Mouse (Mus musculus) fat pad, adult 2 months (tissue): ENCODE results near the gene Col15a1.

Experiments used
- DNase-seq: peaks from one replicate; pipeline ENCODE4 v3.0.0-alpha.2; 2011; ENCODE audit warnings: low read depth, low spot score; ENCODE audit errors: extremely low read depth

Gene Col15a1

DNA sequence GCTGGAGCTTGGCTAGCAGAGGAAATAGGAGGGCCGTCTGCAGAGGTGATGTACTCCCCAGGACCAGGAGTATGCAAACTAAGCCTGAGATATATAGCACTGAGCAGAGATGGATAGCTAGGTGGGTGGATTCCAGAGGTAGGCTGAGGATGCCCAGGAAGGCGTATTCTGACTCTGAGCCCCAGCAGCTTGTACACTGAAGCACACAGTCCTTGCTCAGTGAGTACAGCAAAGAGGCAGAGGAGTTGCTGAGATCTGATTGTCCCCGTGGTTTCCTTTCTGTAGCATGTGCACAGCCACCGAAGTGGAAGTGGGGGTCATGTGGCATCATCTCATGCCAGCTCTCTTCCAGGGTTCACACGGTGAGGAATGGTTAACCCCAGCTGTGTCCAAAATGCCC lies 54.0 kb downstream of the Col15a1 start:
- DNase-seq: no peak

DNA sequence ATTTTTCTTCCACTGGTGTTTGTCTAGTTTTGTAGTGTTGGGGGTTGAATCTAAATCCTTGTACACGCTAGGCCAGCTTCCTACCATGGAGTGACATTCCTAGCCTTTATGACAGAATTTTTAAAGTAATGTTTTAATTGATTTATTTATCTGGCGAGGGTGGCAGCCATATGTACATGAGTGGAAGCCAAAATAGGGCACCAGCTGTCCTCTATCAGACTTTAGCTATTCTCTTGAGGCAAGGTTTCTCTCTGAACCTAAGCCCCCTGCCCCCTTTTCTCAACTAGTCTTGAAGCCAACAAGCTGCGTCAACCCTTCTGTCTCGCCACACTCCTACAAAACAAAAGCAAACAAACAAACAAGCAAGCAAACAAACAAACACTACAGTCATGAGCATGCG lies 57.6 kb downstream of the Col15a1 start:
- DNase-seq: no peak

DNA sequence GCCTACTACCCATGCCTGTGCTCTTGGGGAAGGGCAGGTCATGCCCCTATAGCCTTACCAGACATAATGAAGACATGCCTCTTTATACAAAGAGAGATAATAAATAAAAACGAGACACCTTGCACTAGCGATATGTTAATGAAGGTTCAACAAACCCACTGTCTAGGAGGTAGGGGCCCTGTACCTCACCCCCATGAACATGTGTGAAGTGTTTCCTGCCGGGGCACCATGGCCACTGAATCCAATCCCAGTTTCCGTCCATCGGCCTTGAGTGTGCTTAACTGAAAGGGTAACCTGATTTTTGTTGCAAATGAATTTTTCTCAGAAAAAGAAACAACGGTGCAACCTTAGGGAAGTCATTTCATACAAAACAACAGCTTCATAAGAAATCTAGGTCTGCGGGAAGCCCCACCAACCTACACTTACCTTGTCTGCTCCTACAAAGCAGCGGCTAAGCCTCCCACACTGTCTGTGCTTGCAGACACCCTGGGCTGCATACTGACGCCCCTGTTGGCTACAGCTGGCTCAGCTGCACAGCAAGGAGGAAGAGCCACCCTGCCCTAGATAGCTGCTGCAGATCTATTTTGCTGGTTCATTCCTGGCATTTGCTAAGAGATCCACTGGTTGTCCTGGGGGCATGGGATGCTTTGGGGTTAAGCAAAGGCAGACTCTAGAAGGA lies 64.6 kb downstream of the Col15a1 start:
- DNase-seq: no peak

DNA sequence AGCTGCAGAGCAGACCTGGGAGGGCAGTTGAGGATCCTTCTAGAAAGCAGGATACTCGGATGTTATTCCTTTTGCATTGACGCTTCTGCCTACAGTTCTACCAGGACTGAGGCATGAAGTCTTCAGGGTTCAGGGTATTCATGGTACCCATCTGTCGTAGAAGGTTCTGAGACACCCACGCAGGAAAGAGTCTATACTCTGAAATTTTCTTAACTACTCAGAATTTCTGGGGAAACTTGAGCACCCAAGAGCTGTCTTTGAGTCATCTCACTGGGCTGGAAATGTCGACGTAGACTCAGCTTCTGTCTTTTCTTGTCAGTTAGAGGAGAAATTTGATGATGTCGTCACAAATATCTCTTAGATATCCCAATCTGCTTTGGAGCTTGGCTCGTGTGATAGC lies 65.8 kb downstream of the Col15a1 start:
- no peak for DNase-seq

DNA sequence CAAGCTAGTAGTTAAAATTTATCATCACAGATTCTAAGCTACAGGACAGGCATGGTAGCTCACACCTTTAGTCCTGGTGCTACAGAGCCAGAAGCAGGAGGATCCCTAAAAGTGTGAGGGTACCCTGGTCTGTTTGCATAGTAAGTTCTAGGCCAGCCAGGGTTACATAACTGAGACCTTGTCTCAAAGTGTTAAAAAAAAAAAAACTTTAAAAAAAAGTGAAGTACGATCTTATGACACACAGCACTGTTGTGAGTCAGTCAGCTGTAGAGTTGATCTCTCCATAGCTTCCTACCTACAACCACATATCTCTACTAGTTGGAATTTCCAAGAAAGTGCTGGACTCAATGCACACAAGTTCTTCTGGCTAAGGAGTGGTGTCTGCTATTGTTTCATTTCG lies 67.0 kb downstream of the Col15a1 start:
- DNase-seq: no peak

DNA sequence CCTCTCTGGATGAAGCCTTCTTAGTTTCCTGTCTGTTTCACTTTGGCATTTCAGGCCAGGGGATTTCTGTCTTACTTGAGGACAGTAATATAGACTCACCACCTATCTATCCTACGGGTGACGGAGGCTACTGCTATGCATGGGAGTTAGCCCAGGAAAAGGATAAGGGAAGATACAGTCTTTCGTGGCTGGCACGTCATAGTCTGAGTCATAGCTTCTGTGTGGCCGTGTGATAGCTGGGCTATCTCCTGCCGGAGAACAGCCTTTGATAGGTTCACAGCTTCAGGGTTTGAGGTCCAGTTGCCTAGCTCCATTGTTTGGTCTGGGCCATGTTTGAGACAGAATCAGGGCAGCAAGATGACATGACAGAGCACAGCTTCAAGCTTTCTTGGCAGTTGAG lies 70.4 kb downstream of the Col15a1 start:
- DNase-seq: no peak

DNA sequence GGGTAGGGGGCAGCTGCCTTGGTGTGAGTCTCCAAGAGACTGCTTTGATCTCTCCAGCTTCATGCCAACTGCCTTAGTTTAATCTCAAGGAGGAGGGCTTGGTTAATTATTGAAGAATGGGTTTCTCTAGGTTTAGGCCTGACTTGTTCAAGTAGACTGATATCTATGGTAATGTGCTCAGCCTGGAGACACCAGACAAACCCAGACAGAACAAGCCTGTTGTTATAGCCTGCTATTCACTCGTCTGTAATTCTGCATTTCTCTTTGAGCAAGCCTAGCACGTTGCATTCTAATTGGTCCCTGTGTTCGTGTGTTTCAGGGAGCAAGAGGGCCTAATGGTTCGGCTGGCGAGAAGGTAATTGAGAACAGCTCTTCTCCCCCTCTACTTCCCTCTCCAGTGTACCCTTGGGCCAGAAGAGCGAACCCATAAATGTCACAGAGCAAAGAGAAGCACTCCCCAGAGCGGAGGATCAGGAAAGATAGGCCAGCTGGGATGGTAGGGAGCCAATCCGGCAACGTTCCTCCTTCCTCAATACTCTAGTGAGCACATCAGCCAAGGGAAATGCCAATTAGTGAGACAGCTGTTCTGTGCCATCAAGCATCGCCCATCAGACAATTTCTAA lies 71.2 kb downstream of the Col15a1 start:
- no peak for DNase-seq

DNA sequence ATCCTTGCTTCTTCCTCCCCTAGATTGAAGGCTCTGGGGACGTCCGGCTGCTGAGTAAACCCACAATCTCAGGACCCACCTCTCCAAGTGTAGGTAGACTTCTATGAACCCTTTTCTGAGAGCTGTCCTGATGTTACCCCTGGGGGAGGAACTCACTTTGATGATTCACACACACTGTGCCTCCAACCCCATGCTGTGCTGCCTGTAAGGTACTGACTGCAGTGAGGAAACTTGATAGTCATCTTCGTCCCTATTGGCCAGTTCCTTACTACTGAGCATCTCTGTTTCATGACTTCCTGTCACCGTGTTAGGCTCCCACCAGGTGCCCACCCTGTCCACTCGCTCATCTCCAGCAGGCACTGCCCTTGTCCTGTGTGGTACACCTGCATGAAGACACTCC lies 72.2 kb downstream of the Col15a1 start:
- DNase-seq: no peak

DNA sequence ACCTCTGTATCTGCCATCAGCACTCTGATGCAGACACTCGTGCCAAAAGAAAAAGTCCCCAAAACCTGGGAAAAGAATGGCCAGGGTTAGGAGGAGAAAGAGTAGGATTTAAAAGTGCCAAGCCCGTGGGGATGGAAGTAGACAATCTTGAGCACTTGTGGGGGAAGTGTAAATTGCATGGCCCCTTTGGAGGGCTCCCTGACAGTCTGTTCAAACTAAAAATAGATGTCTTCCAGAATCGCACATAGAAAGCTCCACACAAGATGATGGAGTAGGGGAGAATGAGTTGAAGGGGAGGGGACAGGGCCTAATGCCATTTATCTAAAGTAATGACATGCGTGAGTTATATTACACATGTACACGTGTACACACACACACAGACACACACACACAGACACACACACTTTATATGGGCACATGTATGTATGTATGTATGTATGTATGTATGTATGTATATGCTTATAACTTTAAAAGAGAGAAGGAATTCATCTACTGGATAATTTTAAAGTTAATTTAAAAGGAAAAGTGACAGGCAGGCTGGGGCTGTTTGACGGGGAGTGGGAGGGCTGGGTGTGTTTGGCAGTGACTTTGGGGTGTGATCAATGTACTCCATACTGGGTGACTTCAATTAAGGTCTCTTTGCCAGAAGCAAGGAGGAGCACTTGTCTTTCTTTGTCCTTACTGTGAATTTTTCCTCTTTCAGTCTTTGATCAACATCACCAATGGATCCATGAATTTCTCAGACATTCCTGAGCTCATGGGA lies 74.1 kb downstream of the Col15a1 start:
- DNase-seq: no peak

DNA sequence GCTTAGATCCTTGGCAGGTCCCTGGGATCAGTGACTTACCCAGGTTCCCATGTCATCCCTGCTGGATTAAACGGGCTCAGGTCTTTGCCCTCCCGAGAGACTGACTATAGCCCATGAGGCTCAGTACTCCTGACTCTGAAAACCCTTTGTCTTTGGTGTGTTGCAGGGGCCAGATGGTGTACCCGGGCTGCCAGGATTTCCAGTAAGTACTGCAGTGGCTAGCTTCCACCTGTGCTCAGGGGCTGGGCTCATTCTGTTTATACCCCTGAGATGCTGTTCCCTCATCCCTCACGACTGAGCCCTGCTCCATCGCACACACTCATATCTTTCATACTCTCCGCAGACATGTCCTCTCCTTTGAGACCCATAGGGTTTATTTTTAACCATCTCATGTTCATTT lies 76.3 kb downstream of the Col15a1 start:
- no peak for DNase-seq

DNA sequence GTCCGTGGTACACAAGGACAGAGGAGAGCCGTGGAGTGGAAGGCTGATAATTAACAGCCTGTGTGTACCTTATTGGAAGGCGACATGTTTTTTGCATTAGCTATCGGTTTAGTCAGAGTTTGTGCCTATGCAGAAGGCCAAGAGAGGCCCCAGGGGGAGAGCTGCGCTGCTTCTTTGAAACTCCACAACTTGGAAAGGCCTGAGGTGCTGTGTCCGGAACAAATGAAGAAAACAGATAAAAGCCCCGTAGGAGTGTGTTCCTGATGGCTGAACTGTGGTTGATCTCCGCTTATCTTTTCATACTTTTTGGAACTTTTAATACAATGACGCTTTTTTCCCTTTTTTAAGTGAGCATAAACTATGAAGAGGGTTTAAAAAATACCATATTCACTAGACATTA lies 76.9 kb downstream of the Col15a1 start:
- no peak for DNase-seq

DNA sequence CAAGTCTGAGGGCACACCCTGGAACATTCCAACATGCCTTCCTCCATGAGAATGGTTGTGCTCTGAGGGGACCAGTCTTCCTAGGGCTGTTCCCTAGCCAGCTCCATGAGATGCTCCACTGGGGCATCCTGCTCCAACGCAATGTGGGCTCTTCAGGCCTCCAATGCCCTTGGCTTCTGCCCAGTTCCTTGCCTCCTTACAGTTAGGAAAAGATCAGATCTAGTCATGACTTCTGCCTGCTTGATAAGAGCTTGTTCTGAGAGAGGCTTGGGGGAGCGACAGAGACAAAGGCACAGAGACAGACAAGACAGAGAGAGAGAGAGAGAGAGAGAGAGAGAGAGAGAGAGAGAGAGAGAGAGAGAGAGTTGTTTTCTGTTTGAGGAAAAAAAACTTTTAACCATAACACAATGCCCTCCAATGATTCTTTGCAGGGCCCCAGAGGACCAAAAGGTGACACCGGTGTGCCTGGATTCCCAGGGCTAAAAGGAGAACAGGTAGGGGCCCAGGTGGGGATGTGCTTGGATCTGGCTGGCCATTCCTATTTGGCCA lies 78.7 kb downstream of the Col15a1 start:
- no peak for DNase-seq

DNA sequence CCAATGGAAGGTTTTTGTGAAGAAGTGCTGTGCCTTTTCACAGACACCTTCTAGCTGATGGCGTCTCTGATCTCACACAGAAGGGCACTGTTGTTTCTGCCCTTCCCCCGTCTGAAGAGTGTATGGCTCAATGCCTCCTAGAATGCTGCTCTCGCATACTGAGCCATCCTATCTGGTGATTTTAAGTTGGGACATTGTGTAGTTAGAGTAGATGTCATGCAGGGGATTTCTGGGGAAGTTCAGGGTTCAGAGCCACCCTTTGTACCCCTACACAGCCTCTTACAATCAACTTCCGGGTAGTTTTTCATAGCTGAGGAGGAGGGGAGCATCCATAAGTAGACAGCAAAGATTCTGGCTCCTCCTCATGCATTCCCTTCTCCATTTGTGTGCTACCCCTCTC lies 79.5 kb downstream of the Col15a1 start:
- DNase-seq: no peak

DNA sequence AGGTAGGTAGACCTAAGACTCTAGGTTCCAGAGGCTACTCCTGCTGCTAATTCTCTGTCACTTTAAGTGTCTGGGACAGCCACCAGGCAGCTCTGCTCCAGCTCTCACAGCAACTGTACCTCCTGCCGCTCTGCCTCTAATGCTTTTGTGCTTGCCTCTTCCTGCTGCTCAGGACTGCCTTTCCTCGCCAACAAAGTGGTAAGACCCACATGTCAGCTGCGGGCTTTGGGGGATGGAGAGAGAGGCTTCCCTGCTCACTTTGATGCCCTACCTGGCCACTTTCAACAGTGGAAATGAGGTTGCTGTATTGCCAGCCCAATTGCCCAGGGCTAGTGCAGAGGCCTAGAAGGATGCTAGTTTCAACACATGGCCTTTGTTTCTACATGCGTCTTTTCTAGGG lies 80.3 kb downstream of the Col15a1 start:
- no peak for DNase-seq

DNA sequence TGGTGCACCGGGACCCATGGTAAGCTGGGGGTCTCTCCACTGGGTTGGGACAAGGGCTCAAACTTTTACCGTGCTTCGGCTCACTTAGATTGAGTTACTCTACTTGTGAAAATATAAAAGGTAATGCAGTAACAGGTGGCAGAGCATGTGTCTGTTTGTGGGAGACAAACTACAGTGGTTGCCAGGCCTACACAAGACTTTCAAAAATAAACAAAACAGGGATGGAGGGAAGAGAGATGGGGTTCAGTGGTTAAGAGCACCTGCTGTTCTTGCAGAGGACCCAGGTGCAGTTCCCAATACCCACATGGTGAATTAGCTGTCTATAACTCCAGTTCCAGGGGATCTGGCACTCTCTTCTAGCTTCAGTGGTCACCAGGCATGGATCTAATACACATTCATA lies 81.6 kb downstream of the Col15a1 start:
- no peak for DNase-seq

DNA sequence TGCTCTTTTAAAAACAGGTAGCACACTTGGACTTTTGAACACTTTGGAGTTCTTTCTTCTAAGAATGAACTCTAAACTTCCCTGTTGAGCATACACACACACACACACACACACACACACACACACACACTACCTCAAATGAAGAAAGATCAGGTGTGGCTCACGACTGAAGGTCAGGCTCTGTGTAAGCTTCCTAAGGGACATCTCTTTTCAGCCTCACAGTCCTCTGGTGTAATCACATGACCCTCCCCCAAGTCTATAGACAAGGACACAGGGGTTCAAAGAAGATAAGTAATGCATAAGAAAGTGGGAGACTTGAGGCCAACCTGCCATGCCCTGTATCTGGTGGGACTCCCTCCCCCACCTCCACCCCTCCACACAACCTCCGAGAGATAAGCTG lies 82.5 kb downstream of the Col15a1 start:
- no peak for DNase-seq

DNA sequence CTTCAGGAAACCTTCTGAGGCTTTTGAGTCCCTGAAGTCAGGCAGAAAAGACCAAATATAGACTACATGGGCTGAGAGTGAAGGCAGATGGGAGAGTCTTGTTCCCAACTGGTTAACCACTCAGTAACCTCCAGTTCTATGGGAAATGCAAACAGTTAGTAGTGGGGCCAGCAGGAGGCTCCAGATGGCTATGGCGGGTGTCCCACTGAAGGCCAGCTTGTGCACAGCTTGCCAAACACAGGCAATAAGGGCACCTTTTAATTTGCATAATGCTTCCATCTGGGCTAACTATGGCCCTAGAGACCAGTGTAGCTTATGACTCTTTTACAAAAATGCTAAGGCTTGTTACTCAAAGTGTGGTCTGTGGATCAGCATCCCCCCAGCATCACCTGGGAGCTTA lies 83.1 kb downstream of the Col15a1 start:
- no peak for DNase-seq

DNA sequence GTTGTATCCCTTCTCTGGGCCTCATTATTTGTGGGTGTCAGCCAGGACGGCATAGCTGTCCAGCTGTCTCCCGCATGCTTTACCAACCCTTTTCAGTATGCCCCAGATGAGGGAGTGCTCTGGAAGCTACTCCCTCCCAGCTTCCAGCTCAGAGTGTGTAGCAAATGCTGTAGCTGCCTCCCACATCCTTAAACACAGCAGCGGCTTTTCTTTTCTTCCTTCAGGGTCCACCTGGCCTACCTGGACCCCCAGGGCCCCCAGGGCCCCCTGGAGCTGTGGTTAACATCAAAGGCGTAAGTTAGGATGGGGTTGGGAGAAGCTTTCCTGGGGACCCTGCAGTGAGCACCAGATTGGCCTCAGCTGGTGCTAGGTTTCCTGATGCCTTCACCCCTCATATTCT lies 85.0 kb downstream of the Col15a1 start:
- DNase-seq: no peak

DNA sequence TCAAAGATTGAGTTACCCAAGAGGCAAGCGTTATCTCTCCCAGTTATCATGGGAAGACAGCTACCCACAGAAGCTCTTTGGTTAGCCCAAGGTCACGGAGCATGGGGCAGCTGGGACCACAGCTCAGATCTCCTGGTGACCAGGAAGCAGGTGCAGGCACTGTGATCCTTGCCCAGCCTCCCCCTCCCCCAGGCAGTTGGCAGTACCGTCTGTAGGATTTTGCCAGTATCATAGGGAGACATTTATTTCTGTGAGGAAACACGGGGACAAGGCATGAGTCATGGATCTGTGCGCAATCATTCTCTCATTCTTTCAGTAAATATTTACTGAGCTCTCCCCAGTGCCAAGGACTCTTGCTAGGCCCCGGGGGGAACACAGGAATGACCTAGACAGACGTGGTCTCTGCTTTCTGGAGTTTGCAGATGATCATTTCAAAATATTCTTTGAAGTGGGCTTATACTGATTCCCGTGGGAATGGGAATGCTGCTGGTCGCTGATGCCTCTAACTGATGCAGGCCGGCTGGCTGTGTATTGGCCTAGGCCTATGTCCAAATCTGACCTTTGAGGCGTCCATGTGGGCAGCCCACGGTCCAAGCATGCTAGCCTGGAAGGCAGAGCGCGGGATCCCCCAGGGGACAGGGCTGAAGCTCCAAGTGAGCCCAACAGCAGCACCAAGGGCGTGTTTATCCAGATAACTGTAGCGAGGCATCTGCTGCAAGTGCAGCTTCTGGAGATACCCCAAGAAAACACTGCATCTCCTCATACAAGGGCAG lies 86.0 kb downstream of the Col15a1 start:
- no peak for DNase-seq

DNA sequence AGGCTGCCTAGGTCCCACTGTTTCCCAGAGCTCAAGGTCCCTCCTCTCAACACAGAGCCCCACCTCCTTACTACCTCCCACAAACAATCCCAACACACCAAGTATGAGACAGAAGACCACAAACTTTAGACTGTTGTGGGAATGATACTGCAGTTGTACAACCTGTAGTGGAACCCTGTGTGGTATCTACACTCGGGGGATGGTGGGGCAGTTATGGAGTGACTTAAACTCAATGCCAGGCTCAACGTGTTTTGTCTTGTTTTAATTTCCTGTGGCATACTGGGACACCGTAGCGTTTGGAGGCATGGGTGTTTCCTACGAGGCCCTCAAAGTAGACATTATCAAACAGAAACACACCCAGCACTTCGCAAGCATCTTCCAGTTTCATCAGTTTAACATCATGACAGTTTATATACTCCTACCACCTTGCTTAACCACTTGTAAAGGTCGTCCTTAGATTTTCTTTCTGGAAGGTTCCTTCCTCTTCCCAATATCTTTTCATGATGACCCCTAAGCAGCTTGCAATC lies 86.6 kb downstream of the Col15a1 start:
- no peak for DNase-seq

DNA sequence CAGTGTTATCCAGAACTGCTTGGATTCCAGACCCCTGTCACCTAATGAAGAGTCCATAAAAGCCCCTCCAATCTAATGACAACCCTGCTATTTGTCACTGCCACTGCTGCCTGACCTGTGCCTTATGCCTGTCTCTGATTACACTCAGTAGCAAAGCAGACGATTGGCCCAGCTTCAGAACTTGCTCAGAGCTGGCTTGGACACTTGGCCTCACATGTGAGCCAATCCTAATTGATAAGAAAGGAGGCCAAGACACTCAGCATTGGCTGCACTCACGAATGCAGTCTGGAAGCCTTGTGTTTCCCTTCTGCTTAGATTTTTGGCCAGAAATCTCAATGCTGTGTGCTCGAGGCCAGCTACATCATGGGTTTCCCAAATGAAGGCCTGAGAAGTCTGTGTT lies 87.6 kb downstream of the Col15a1 start:
- DNase-seq: no peak
